Mouse (Mus musculus) hindbrain, embryonic 15.5 days (tissue): ENCODE measurements at regions not wholly inside any gene's neighbourhood (a gene's known extent, or its start where the extent isn't known, plus 50 kb on each side); places are given as distances from the start of the nearest gene placed in this dataset.

Experiments
- ATAC-seq: fragments of 200-750 bp; cut with Nextera tagmentation; 2 replicates; pipeline ENCODE4 v1.8.0; 2017; ENCODE audit warnings: low read depth, moderate number of reproducible peaks, moderate TSS enrichment; ENCODE audit not compliant: low FRiP score
- H3K27ac ChIP-seq: fragments of 300-500 bp; sonication (generic); replicated peaks from 2 replicates; pipeline ENCODE4 v1.5.1; 2015; ENCODE audit warnings: mild to moderate bottlenecking, inconsistent platforms
- H3K27me3 ChIP-seq: fragments of 300-500 bp; sonication (generic); 2 replicates; pipeline ENCODE4 v1.6.1; 2015; ENCODE audit warnings: control low read depth, inconsistent platforms
- H3K36me3 ChIP-seq: fragments of 300-500 bp; sonication (generic); 2 replicates; pipeline ENCODE4 v1.6.1; 2015; ENCODE audit warnings: control low read depth, inconsistent platforms
- H3K4me1 ChIP-seq: fragments of 300-500 bp; sonication (generic); replicated peaks from 2 replicates; pipeline ENCODE4 v1.6.1; 2015; ENCODE audit warnings: control low read depth, inconsistent platforms
- H3K4me2 ChIP-seq: fragments of 300-500 bp; sonication (generic); 2 replicates; pipeline ENCODE4 v1.6.1; 2015; ENCODE audit warnings: moderate library complexity, mild to moderate bottlenecking, inconsistent platforms
- H3K4me3 ChIP-seq: fragments of 300-500 bp; sonication (generic); 2 replicates; pipeline ENCODE4 v1.5.1; 2015; ENCODE audit warnings: mild to moderate bottlenecking, inconsistent platforms
- H3K9ac ChIP-seq: fragments of 300-500 bp; sonication (generic); 2 replicates; pipeline ENCODE4 v1.6.1; 2015; ENCODE audit warnings: inconsistent platforms
- H3K9me3 ChIP-seq: fragments of 300-500 bp; sonication (generic); 2 replicates; pipeline ENCODE4 v1.6.1; 2016; ENCODE audit warnings: control low read depth, inconsistent platforms
- WGBS: fragments of 180-500 bp; shearing (Covaris S2); methylation state at CpG from one replicate; pipeline ENCODE4 v1.1.7; 2015; 5-methylcytosine and 5-hydroxymethylcytosine counted together

GRCm38 (mm10) chr2:66961808-66962519 is 177.2 kb upstream of the Scn7a start:
- 29% methylated on average over 8 of the region's 8 CpGs for WGBS
- H3K27me3 ChIP-seq = no peaks in the 10 kb centered on the region
- no peak overlapping the region for H3K4me2 ChIP-seq
- H3K4me1 ChIP-seq = no peaks in the 10 kb centered on the region
- peak; percentile 15; the same call in 1 of the 2 replicates for ATAC-seq
- no peak overlapping the region for H3K27ac ChIP-seq
- no peaks in the 10 kb centered on the region for H3K9me3 ChIP-seq
- H3K36me3 ChIP-seq = no peaks in the 10 kb centered on the region
- no peak overlapping the region for H3K4me3 ChIP-seq
- H3K9ac ChIP-seq = no peak overlapping the region

- Histone ChIP-seq H3K4me3 (no peak overlapping the region), H3K9ac (no peak overlapping the region), H3K27ac (no peak overlapping the region), H3K9me3 (no peaks in the 10 kb centered on the region), H3K27me3 (no peaks in the 10 kb centered on the region), H3K4me2 (no peak overlapping the region), H3K36me3 (no peaks in the 10 kb centered on the region), H3K4me1 (no peaks in the 10 kb centered on the region)
- 80% methylated on average over 5 of the region's 5 CpGs for WGBS
- ATAC-seq = no peak
These were observed 156.5 kb upstream of the Scn7a start for GRCm38 (mm10) chr2:66941188-66941587.

- H3K4me1 ChIP-seq = no peaks in the 10 kb centered on the region
These were observed 113.3 kb upstream of the Scn7a start for GRCm38 (mm10) chr2:66898032-66898431.

GRCm38 (mm10) chr2:66867457-66868216 is 82.9 kb upstream of the Scn7a start:
- Histone ChIP-seq H3K4me3 (no peak overlapping the region), H3K9me3 (no peaks in the 10 kb centered on the region), H3K4me1 (no peaks in the 10 kb centered on the region), H3K27ac (no peak overlapping the region), H3K27me3 (no peaks in the 10 kb centered on the region), H3K4me2 (no peak overlapping the region), H3K36me3 (no peaks in the 10 kb centered on the region), H3K9ac (no peak overlapping the region)
- WGBS = 90% methylated on average over 2 of the region's 2 CpGs
- ATAC-seq = no peak

More at GRCm38 (mm10) chr2:66898032-66898431, 113.3 kb upstream of the Scn7a start:
- Histone ChIP-seq H3K36me3 (no peaks in the 10 kb centered on the region), H3K27me3 (no peaks in the 10 kb centered on the region), H3K4me3 (no peak overlapping the region), H3K9ac (no peak overlapping the region), H3K27ac (no peak overlapping the region), H3K9me3 (no peaks in the 10 kb centered on the region), H3K4me2 (no peak overlapping the region)
- WGBS = 89% methylated on average over 1 of the region's 1 CpGs
- ATAC-seq = no peak
